Mouse (Mus musculus) bone marrow macrophage, adult 2 months (primary cell): ENCODE results near the gene Dmpk.

ENCODE experiments used
- CTCF ChIP-seq: IDR thresholded peaks from 2 replicates; pipeline ENCODE4 v1.5.1; 2012; ENCODE audit warnings: low read depth, mild to moderate bottlenecking, low read length, moderate library complexity
- POLR2A ChIP-seq: IDR thresholded peaks from 2 replicates; pipeline ENCODE4 v1.6.1; 2012; ENCODE audit warnings: mild to moderate bottlenecking, low read depth, low read length, borderline replicate concordance

GRCm38 (mm10) chr7:19129396-19129795, 45.7 kb downstream of the Dmpk start:
- TF ChIP-seq CTCF (no peak), POLR2A (no peak)
